Mouse (Mus musculus): Measurements from ENCODE around the gene Cfap46.
"Not testable (repeated sequence)": the region's sequence is repeated elsewhere in the genome, so short reads cannot be mapped to it uniquely, and the experiment has no call there.

Gene Cfap46

DNA sequence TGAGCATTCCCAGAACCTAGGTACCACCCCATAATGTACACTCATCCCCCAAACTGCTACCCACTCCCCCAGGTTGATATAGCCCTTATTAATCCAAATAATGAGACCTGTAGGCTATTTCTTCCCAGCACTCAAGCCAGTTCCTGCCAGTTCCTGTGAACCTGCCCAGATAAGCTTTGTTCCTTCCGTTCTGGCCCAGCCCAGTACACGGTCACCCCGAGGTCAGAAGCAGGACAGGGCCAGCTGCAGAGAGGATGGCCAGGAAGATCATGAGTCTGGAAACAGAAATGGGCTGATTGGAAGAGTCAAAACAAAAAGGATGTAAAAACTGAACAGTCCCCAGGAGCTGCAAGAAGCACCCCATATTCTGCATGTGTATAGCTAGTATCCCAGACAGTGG is 20.3 kb downstream of the Cfap46 start:
- DNase-seq (ENCODE audit: low spot score in 2 of 2): no peak

DNA sequence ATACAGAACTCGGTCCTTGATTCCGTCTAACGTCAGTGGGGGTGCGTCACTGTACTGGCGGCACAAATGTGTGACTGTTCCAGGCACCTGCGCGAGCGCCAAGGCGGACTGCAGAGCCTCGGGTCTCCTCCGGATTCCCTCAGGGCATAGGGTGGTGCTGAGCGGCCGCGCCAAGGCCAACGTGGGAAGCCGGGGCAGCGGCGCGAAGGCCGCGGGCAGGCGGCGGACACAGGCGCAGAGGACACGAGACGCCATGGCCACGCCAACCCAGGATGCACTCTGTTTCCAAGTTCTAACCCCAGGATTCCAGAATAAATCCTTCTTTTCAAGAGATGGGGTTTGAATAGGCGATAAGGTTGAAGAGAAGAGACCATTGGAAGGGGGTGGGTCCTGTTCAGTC is 23.7 kb downstream of the Cfap46 start:
- not testable (repeated sequence) for DNase-seq (ENCODE audit: low spot score in 2 of 2)

DNA sequence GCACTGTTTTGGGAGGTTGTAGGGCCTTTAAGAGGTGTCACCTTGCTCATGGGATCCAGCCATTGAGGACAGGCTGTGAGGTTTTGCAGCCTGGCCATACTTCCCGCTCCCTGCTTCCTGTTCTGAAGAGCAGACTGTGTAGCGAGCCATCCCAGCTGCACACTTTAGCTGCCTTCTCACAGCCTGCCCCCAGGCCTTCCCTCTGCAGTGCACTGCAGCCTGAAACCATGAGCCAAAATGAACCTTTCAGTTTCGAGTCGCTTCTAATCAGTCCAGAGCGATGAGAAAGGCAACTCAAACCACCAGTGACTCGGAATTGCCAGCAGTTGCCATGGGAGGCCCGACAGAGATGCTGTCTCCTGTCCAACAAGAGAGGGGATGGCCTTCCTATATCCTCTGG is 33.9 kb downstream of the Cfap46 start:
- no peak for DNase-seq (ENCODE audit: low spot score in 2 of 2)

DNA sequence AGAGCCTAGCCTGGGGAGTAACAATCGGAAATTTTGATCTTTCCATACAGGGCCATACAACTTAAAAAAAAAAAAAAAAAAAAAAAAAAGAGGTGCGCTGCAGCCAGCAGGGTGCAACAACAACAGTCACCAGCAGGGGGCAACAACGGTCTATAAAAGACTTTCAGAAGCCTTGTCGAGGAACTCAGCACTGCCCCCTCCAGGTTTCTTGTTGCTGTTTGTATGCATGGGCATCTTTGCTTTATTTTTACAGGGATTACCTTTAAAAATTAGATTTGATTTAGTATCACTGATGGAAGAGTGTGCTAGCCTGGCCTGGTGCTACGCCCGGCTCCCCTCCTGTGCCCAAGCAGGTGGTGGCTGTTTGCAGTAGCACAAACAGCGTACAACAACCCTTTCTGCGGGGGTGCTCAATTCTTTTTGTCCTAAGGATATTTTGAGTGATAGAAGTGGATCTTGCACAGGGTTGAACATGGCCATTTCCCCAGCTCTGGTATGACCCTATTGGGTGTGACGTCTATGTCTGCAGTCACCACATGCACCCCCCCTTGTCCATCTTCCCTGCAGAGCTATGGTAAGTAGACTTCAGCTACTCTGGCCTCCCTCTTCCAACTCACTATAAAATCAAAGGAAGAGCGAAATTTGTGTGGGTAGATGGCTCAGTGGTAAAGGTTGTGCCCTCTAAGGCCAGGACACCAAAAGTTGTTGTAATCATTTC is 35.4 kb downstream of the Cfap46 start:
- DNase-seq (ENCODE audit: low spot score in 2 of 2): peak; percentile 64 to 91

DNA sequence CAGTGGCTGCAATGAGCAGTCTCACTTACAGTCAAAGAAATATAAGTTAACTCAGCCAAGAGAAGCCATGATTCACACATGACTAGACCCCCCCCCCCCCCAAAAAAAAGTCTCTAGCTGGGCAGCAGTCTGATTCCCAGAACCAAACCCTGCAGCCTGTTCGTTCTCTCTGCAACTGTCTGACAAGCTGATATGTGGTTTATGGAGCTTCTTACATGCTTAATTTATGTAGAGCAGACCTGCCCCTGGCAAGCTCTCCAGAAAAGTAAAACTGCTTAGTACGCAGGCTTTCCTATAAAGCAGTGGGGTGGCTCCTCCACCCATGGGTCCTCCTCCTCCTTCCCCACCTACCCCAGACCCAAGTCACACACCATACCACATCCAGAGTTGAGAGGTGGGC is 50.2 kb downstream of the Cfap46 start:
- no peak for DNase-seq (ENCODE audit: low spot score in 2 of 2)

DNA sequence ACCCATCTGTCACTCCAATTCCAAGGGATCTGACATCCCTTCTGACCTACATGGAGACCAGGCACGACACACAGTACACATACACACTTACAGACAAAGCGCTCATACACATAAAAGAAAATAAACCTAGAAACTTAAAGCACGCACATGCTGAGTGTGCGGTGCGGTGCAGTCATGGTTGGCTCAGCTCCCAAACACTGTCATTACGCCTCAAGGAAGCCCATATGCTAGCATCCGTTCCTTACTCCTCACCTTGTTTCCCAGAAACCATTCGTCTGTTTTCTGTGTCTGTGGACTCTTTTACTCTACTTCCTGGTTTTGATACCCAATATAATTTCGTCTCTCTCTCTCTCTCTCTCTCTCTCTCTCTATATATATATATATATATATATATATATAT is 58.5 kb downstream of the Cfap46 start:
- no peak for DNase-seq (ENCODE audit: low spot score in 2 of 2)

DNA sequence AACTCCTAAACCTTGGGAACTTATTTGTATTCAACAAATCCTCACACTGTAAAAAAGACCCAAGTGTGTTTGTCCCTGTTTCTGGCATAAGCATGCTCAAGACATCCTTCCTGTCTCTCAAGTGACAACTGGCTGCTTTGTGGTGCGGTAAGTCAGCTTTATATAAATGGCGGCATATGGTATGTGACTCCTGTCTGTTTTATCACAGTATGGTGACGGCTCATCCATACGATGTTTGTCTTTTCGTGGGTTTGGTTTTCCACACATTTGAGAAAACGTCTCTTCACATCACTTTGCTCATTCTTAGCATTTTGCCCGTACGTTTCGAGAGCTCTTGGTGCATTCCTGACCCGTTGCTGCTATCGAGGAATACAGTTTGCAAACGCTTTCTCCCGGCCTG is 61.0 kb downstream of the Cfap46 start:
- no peak for DNase-seq (ENCODE audit: low spot score in 2 of 2)

DNA sequence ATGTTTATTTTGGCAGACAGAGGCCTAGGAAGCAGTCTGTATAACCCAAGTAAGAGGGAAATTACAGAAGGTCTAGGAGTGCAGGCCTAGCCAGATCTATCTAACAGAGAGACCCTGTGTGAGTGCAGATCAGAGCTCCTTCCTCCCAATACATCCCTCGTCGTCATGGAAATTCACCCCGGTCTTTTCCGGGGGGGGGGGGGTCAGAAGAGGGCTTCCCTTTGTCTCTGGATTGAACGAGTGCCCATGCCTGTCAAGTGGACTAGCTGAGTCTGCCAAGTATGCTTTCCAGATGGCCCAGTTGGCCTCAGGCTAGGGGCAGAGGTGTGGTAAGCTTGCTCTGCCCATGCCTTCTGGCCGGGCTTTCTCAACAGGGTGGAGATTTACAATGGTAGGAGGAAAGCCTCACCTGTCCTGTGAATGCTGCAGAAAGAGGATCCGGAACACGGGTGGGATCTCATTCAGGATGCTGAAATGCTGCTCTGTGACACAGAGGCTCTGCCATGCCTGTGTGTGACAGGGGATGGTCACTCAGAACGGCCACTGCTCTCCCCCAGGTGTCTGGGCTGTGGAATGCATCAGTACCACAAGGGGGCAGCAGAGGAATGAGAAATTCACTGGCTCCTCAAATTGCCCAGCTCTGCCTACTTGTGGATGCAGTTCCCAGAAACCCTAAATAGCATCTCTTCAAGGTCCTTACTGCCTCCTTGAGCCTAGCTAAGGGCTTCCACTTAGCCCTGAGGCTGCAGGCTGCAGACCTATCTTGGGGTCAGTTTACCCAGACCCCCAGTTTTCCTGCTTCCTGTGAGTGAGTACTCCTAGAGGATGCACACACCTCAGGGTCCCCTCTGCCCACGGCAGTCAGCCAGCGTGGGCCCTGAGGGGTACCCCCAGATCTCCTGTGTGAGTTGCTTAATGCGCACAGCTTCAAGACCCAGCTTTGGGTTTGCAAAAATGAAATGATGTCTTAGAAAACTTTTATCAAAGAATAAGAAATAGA is 67.5 kb downstream of the Cfap46 start:
- DNase-seq (ENCODE audit: low spot score in 2 of 2): peak; percentile 47 to 69

DNA sequence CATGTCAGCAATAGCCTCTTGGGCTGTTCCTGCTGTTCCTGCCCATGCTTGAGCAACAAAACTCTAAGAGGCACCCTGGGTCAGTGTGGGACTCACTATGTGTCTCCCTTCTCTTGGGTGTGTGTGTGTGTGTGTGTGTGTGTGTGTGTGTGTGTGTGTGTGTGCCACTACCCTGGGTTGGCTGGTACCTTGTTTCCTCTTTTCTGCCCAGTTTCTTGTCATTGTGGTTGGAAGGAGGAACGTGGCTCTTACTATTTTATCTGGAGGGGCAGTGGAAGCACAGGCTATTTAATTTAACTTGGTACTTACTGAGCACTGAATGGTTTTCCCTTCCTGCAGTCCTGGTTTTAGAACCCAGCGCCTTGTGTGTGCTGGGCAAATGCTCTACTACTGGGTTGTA is 73.3 kb downstream of the Cfap46 start:
- DNase-seq (ENCODE audit: low spot score in 2 of 2): no peak

DNA sequence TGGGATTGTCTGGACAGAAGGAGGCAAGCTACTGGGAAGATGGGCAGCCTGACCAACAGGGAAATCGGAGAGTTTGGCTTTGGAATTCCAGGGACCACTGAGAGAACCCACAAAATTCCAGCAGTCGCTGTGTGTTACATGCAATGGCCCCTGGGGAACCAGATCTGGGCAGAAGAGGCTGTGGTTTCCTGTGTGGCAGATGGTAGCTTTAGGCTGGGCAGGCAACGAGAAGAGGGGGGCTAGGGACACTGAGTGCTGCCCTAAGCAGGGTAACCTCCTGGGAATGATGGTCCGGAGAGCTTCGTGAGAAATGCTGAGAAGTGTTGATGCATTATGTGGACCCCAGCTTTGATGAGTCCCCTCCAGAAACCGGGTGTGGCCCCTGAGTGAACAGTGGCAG is 87.8 kb downstream of the Cfap46 start:
- DNase-seq (ENCODE audit: low spot score in 2 of 2): no peak

DNA sequence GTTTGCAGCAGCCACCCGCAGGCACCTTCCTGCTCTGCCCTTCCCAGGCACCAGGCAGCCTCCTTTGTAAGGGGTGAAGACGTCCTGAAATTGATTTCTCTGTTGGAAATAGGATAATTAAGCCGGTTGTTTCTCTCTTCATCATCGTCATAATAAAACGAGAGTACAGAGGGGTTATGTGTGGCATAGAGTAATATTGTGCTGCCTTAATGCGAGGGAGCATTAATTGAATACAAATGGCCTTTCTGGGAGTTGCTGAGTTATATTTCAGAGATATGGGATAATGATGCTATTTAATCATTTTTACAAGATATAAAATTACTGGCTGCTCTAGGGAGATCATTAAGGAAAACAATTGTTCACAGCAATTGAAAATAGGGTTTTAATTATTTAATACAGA is 88.3 kb downstream of the Cfap46 start:
- no peak for DNase-seq (ENCODE audit: low spot score in 2 of 2)

DNA sequence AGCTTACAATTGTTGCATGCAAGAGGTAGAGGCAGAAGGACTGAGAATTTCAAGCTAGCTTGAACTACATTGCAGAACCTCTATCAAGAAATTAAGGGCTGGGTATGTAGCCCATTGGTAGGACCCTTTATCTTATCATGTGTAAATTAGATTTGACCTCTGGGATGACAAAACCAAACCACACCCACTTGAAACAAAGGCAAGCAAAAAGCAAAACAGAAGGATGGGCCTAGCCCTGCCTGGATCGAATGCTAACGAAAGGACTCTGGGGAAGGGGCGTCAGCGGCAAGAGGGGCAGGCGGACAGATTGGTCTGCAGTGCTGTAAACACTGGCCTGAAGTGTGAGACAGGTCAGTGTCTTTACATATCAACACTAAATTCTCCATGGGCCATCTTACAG is 92.3 kb downstream of the Cfap46 start:
- no peak for DNase-seq (ENCODE audit: low spot score in 2 of 2)

DNA sequence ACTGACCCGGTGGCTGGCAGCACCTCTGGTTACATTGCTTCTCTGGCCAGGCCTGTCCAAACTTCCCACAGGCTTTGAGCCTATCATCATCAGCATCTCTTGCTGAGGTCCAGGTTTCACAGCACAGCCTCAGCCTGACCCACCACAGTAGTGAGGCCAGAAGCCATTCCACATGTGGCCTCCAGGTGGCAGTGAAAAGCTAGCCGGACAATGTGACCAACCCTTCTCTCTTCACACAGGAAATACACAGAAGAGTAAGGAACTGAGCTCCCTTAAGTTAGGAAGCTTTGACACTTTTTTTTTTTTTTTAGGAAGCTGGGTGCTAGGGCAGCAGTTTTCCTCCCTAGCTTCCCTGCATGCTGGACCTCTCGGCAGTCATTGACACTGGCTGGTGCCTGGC is 93.3 kb downstream of the Cfap46 start:
- no peak for DNase-seq (ENCODE audit: low spot score in 2 of 2)

DNA sequence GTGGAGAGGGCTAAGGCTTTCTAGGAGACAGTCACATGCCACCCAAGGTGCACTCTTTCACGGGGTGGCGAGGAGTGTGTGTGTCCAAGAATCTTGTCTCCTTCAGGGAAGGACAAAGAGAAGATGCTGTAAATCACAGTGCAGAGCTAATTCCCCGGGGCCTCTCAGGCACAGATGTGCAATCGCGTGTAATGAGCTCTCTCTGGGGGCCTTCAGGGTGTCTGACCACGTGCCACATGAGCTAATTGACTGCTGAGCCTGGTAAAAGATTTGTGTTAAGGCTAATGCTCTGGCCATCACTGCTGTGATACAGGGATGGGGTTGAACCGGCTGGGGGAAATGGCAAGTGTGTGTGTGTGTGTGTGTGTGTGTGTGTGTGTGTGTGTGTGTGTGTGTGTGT is 95.7 kb downstream of the Cfap46 start:
- no peak for DNase-seq (ENCODE audit: low spot score in 2 of 2)

DNA sequence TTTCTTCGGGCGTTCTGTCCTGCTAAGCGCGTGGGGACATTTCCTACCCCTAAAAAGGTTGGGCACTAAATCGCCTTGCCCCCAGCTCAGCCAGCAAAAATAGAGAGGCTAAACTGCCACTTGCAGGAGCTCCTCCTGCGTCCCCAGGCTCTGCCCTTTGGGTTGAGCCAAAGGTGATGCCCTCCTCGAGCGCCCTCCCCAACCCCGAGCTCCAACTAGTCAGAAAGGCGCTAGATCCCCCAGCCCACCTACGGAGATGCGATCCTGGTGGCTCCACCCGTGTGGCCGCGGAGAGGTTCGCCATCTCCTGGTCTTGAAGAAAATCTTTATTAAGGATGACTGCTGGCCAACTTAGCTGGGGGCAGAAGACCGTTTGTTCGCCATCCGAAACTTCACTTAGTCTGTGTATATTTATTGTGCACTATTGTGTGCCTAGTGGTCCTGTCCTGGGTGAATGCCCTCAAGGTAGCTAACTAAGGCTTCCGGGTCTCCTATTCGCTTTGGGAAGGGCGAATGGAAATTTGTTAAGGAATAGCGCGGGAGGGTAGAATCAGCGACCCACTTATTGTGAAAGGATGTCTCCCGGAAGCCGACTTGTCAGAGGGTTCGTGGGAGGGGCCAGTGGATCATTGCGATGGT is 98.3 kb downstream of the Cfap46 start:
- no peak for DNase-seq (ENCODE audit: low spot score in 2 of 2)

DNA sequence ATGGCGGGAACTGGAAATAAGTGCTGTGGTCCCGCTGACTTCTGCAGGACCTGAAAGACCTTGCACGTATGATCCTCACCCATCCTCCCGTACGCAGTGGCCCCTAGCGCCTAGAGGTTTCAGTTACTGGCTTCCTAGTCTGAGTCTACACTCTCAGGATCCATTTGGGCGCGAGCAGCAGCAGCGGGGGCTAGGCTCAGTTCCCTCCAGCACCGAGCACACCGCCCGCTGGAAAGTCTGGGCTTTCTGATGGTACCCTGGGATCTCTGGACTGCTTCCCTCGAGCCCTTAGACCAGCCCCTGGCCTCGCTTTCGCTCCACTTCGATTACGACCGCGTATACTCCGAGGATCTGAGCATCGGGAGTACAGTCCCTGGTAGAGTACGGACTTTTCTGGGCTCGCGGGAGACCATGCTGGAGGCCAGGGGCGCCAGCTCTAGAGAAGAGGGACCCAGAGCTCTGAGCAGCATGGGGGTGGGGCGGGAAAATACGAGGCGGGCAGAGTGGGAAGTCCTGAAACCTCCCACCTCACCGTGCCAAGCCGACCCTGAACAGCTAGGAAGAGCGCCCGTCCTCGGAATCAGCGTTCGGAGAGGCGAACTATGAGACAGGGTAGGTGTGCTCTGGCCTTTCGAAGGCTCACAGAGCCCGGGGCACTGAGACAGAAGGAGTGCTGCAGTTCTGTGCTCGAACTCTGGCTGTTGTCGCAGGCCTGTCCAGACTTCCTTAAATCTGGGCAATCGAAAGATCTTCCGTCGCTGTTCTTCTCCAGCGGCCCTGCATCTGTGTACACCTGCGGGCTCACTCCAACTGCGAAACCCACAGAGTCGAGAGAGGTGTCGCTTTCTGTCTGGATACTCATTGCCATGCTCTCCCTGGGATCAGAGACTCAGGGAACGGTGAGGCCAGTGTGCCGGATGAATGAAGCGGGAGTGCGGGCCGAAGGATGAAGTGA is 99.1 kb downstream of the Cfap46 start:
- DNase-seq (ENCODE audit: low spot score in 2 of 2): no peak

DNA sequence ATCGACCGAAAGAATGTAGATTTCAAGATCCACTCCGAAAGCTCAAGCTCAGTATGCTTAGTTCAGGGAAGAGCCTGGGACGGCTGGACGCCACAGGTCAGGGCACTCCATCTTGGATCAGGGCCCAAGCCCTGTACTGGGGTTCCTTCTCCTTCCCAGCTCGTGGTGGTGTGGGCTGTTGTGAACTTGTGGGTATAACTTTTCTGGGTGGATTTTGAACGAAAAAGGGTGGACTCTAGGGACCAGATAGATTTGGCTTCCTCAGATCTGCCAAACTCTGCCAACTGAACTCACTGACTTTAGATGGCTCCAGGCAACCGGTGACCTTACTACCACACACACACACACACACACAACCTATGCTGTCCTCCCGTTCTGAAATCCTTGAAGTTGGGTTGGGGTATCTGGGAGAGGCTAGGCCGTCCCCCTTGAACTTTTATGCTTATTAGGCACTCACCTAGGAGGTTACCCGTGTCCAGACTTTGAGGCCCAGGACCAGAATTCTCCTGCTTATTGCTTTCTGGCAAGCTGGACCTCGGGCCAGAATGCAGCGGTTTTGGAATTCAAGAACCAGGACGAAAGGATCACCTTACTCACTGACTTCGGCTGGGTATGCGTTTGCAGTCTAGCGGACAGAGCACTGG is 100.4 kb downstream of the Cfap46 start:
- DNase-seq (ENCODE audit: low spot score in 2 of 2): no peak

DNA sequence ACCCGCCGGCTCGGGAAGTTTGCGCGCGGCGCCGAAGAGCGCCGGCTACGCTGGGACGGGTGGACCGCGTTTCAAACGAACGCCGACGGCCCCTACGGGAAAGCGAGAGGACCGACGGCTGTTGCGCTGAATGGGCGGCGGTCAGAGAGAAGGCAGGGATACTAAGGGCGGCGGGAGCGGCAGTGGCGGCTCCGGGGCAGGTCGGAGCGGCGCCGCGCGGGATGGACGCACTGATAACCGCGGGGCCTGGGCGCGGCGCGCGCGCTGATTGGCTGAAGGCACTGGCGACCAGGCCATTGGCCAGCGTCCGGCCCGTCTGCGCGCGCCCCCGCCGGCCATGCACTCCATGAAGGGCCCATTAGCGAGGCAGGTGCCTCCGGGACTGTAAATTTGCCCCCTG is 101.0 kb downstream of the Cfap46 start, which contains the start of gene Nkx6-2:
Gene Nkx6-2, minus strand, starts transcription at position 203 of the 400 bp plus-strand sequence.
- no peak for DNase-seq (ENCODE audit: low spot score in 2 of 2)

DNA sequence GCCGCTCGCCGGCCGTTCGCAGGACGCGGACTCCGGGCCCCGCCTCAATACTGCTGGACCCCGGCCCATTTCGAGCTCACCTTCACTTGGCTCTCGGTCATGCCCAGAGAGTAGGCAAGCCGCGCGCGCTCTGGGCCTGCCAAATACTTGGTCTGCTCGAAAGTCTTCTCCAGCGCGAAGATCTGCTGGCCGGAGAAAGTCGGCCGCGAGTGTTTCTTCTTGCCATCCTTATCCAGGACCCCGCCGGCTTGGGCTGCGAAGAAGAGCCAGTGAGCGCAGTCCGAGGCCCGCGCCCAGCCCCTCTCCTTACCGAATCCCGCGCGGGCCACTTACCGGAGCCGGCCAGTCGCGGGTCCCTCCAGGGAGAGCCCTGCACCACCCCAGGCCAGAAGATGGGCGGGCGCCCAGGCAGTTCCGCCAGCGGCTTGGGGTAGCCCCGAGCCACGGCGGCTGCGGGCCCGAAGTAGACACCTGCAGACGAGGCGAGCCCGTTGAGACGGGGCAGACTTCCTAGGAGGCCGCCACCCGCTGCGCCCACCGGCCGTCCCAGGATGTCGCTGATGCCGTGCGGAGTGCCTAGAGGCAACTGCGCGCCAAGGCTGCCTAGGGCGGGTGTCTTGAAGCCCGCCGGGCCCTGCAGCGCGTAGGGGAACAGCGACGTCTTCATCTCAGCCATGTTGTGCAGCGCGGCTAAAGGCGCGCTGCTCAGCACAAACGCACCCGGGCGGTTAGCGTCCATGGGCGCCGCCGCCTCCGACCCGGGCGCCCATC is 101.6 kb downstream of the Cfap46 start:
- no peak for DNase-seq (ENCODE audit: low spot score in 2 of 2)

Measured in frontal cortex, postnatal 14 days (tissue).